Mouse (Mus musculus): ENCODE results near the gene Zfr2. TPM values are rescaled to one million over a fixed set of nuclear protein-coding genes. Genes with fewer than 3 reads are reported as not detected.
A peak's percentile ranks its signal among the peaks of the same experiment; 100 is the strongest.

Zfr2 gene
- polyA plus RNA-seq, 1 experiment from 2014 or later, result 19.5 TPM

Small RNA genes within 50 kb of the gene (microRNA-seq; reads per million reads assigned to microRNA genes)
- gene Mir3057, result 10.8 reads per million, percentile 26 among the genes with 10 or more reads in this experiment

Other genes with a start within 250 kb of the Zfr2 start
- gene Gng7, start 218.2 kb upstream of the Zfr2 start, polyA plus RNA-seq (2015; fragmentation: Nextera tagmentation; extraction: Ambion mirVana), result 30.8 and 32.1 TPM in 2 replicates
- 32.6 and 36.0 TPM in 2 replicates for gene Diras1, start 207.5 kb upstream of the Zfr2 start, polyA plus RNA-seq (2015; fragmentation: Nextera tagmentation; extraction: Ambion mirVana)
- 46.3 TPM in 2 replicates for gene Slc39a3, start 195.7 kb upstream of the Zfr2 start, polyA plus RNA-seq (2015; fragmentation: Nextera tagmentation; extraction: Ambion mirVana)
- gene Sgta, start 173.0 kb upstream of the Zfr2 start, polyA plus RNA-seq (2015; fragmentation: Nextera tagmentation; extraction: Ambion mirVana), result 316 and 320 TPM in 2 replicates
- 60.0 and 61.7 TPM in 2 replicates for gene Thop1, start 163.1 kb upstream of the Zfr2 start, polyA plus RNA-seq (2015; fragmentation: Nextera tagmentation; extraction: Ambion mirVana)
- 0.13 and 0.25 TPM in 2 replicates for gene Creb3l3, start 134.3 kb upstream of the Zfr2 start, polyA plus RNA-seq (2015; fragmentation: Nextera tagmentation; extraction: Ambion mirVana)
- gene Map2k2, start 127.2 kb upstream of the Zfr2 start, polyA plus RNA-seq (2015; fragmentation: Nextera tagmentation; extraction: Ambion mirVana), result 211 and 229 TPM in 2 replicates
- gene Zbtb7a, start 97.9 kb upstream of the Zfr2 start, polyA plus RNA-seq (2015; fragmentation: Nextera tagmentation; extraction: Ambion mirVana), result 12.1 and 15.1 TPM in 2 replicates
- 54.9 and 57.8 TPM in 2 replicates for gene Pias4, start 65.2 kb upstream of the Zfr2 start, polyA plus RNA-seq (2015; fragmentation: Nextera tagmentation; extraction: Ambion mirVana)
- 633 and 637 TPM in 2 replicates for gene Eef2, start 56.5 kb upstream of the Zfr2 start, polyA plus RNA-seq (2015; fragmentation: Nextera tagmentation; extraction: Ambion mirVana)
- 56.8 and 61.3 TPM in 2 replicates for gene Dapk3, start 50.1 kb upstream of the Zfr2 start, polyA plus RNA-seq (2015; fragmentation: Nextera tagmentation; extraction: Ambion mirVana)
- 0.14 and 0.19 TPM in 2 replicates for gene 4930442H23Rik, start 49.3 kb upstream of the Zfr2 start, polyA plus RNA-seq (2015; fragmentation: Nextera tagmentation; extraction: Ambion mirVana)
- 0.11 TPM in 1 of 2 replicates, not detected in the other for gene Nmrk2, start 31.1 kb upstream of the Zfr2 start, polyA plus RNA-seq (2015; fragmentation: Nextera tagmentation; extraction: Ambion mirVana)
- gene Atcay, start 2.3 kb upstream of the Zfr2 start, polyA plus RNA-seq (2015; fragmentation: Nextera tagmentation; extraction: Ambion mirVana), result 72.6 and 75.3 TPM in 2 replicates
- gene Matk, start 19.8 kb downstream of the Zfr2 start, polyA plus RNA-seq (2015; fragmentation: Nextera tagmentation; extraction: Ambion mirVana), result 22.4 TPM in 2 replicates
- gene Mrpl54, start 33.8 kb downstream of the Zfr2 start, polyA plus RNA-seq (2015; fragmentation: Nextera tagmentation; extraction: Ambion mirVana), result 97.3 and 104 TPM in 2 replicates
- 33.5 and 37.5 TPM in 2 replicates for gene Apba3, start 33.8 kb downstream of the Zfr2 start, polyA plus RNA-seq (2015; fragmentation: Nextera tagmentation; extraction: Ambion mirVana)
- gene Tjp3, start 58.4 kb downstream of the Zfr2 start, polyA plus RNA-seq (2015; fragmentation: Nextera tagmentation; extraction: Ambion mirVana), result 8.5 and 9.0 TPM in 2 replicates
- gene Pip5k1c, start 59.8 kb downstream of the Zfr2 start, polyA plus RNA-seq (2015; fragmentation: Nextera tagmentation; extraction: Ambion mirVana), result 123 and 127 TPM in 2 replicates
- gene Cactin, start 87.9 kb downstream of the Zfr2 start, polyA plus RNA-seq (2015; fragmentation: Nextera tagmentation; extraction: Ambion mirVana), result 40.7 and 42.4 TPM in 2 replicates
- 3.1 and 4.3 TPM in 2 replicates for gene Tbxa2r, start 95.6 kb downstream of the Zfr2 start, polyA plus RNA-seq (2015; fragmentation: Nextera tagmentation; extraction: Ambion mirVana)
- gene Gipc3, start 110.1 kb downstream of the Zfr2 start, polyA plus RNA-seq (2015; fragmentation: Nextera tagmentation; extraction: Ambion mirVana), result not detected in 2 replicates
- gene Hmg20b, start 117.3 kb downstream of the Zfr2 start, polyA plus RNA-seq (2015; fragmentation: Nextera tagmentation; extraction: Ambion mirVana), result 41.4 and 43.3 TPM in 2 replicates
- 11.2 and 11.9 TPM in 2 replicates for gene Mfsd12, start 124.3 kb downstream of the Zfr2 start, polyA plus RNA-seq (2015; fragmentation: Nextera tagmentation; extraction: Ambion mirVana)
- 0.73 and 1.3 TPM in 2 replicates for gene 4930404N11Rik, start 132.7 kb downstream of the Zfr2 start, polyA plus RNA-seq (2015; fragmentation: Nextera tagmentation; extraction: Ambion mirVana)
- gene Fzr1, start 145.4 kb downstream of the Zfr2 start, polyA plus RNA-seq (2015; fragmentation: Nextera tagmentation; extraction: Ambion mirVana), result 133 and 135 TPM in 2 replicates
- 88.2 and 89.0 TPM in 2 replicates for gene Dohh, start 151.3 kb downstream of the Zfr2 start, polyA plus RNA-seq (2015; fragmentation: Nextera tagmentation; extraction: Ambion mirVana)
- 5.4 and 6.6 TPM in 2 replicates for gene Gm48551, start 151.3 kb downstream of the Zfr2 start, polyA plus RNA-seq (2015; fragmentation: Nextera tagmentation; extraction: Ambion mirVana)
- gene Gm48552, start 155.8 kb downstream of the Zfr2 start, polyA plus RNA-seq (2015; fragmentation: Nextera tagmentation; extraction: Ambion mirVana), result 2.9 and 3.1 TPM in 2 replicates
- gene Smim24, start 159.9 kb downstream of the Zfr2 start, polyA plus RNA-seq (2015; fragmentation: Nextera tagmentation; extraction: Ambion mirVana), result 1.2 and 1.8 TPM in 2 replicates
- 24.2 and 29.4 TPM in 2 replicates for gene Nfic, start 222.5 kb downstream of the Zfr2 start, polyA plus RNA-seq (2015; fragmentation: Nextera tagmentation; extraction: Ambion mirVana)
- gene Celf5, start 249.6 kb downstream of the Zfr2 start, polyA plus RNA-seq (2015; fragmentation: Nextera tagmentation; extraction: Ambion mirVana), result 76.1 and 78.5 TPM in 2 replicates

All from forebrain, embryonic 15.5 days (tissue).